Mouse (Mus musculus): Measurements from ENCODE around the gene Sf3a2. TPM values are rescaled to one million over a fixed set of nuclear protein-coding genes. Genes with fewer than 3 reads are reported as not detected.
"Not testable (repeated sequence)": the region's sequence is repeated elsewhere in the genome, so short reads cannot be mapped to it uniquely, and the experiment has no call there.

Gene Sf3a2
- polyA plus RNA-seq, 1 experiment from 2014 or later, result 77.4 TPM

DNA sequence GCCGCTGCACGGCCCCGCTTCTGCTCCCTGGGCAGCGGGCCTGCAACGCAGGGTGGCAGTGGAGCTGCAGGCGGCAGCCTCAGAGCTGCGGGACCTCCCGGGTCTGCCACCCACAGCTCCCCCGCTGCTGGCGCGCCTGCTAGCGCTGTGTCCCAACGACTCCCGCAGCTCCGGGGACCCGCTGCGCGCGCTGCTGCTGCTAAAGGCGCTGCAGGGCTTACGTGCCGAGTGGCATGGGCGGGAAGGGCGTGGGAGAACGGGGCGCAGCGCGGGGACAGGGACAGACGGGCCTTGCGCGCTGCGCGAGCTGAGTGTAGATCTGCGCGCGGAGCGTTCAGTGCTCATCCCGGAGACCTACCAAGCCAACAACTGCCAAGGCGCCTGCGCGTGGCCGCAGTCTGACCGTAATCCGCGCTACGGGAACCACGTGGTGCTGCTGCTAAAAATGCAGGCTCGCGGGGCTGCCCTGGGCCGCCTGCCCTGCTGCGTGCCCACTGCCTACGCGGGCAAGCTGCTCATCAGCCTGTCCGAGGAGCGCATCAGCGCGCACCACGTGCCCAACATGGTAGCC is 9.1 kb downstream of the Sf3a2 start:
- peaks cover 58% of the 10 kb centered on the region for H3K27me3 ChIP-seq
- H3K4me2 ChIP-seq (replicated peaks), result peak overlapping the region; percentile 97
- under 1% methylated on average over 56 of the region's 58 CpGs for whole genome bisulfite sequencing

DNA sequence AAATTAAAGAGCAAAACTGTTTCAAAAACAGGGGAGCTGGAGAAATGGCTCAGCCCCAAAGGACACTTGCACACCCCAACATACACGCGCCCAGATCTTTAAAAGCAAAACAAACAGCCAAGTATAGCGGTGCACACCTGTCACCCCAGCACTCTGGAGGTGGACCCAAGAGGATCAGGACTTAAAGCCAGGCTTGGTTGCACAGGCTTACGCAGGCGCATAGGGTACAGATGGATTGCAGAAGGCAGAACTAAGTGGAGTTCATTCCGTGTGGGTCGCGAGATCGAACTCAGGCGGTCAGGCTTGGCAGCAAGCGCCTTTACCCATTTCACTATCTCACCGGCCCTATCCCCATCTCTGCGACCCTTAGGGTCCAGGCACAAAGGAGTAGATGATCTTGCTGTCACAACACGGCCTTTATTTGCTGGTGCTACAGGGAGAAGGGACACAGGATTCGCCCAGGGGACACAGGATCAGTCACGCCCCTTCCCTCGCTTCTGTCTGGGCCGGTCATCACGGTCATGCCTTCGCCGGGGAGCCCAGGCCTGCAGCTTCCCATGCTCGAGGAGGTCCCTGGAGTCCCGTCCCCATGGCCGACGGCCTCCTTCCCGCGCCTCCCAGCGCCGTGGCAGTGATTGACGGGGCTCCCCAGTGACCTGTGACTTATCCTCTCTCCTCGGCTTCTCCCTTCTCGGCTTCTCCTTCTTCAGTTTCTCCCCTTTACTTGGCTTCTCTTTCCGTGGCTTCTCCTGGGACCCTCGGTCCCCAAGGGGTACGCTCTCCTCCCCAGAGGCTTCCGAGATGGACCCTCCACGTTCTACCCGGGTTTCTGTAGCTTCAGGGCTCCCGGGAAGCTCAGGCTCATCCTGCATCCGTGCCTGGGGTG is 10.3 kb downstream of the Sf3a2 start:
- ATAC-seq (ENCODE audit: low FRiP score, low read depth), result no peak
- Histone ChIP-seq H3K9ac (peak overlapping the region; percentile 43; the same call in 1 of the 2 replicates), H3K27me3 (peaks cover 69% of the 10 kb centered on the region), H3K36me3 (peaks cover 21% of the 10 kb centered on the region), H3K27ac (no peak overlapping the region), H3K4me3 (peak overlapping the region; percentile 54), H3K4me1 (peaks cover 38% of the 10 kb centered on the region), H3K9me3 (no peaks in the 10 kb centered on the region), H3K4me2 (replicated peaks) (peak overlapping the region; percentile 97)
- 17% methylated on average over 40 of the region's 40 CpGs for WGBS

More for the DNA sequence above, 9.1 kb downstream of the Sf3a2 start:
- peak overlapping the region; percentile 54 for H3K4me3 ChIP-seq
- peak; percentile 83 for ATAC-seq (ENCODE audit: low FRiP score, low read depth)
- H3K36me3 ChIP-seq, result peaks cover 33% of the 10 kb centered on the region
- H3K4me1 ChIP-seq, result peaks cover 38% of the 10 kb centered on the region
- no peaks in the 10 kb centered on the region for H3K9me3 ChIP-seq
- H3K9ac ChIP-seq, result peak overlapping the region; percentile 78
- peak overlapping the region; percentile 56 for H3K27ac ChIP-seq

DNA sequence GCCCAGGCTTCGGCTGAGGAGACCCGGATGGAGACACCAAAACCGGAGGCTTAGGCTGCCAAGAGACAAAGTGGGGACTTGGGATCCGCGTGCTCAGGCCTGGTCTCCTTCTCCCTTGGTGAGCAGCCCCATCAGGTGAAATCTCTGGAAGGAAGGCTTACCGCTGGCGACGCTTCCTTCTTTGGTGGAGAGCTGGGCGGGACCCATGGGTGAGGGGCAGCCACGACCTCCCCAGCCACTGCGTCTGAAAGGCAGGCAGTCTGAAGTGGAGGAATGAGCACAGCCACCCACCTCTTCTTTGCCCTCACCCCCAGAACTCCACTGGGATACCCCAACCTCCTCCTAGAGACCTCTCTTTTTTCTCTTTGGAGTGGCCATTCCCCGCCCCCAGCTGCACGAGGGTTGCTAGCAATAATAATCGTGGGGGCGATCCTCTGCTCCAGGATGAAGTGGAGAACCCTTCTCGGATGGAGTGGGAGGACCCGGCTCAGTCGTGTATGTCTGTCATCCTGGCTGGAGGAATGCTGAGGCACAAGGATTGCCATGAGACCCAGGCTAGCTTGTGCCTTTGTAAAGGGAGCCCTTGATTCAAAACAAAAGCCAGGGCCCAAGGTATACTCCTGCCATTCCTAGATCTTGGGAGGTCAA is 11.1 kb downstream of the Sf3a2 start:
- H3K36me3 ChIP-seq, result peaks cover 13% of the 10 kb centered on the region
- 7% methylated on average over 18 of the region's 18 CpGs for WGBS
- peak overlapping the region; percentile 21 for H3K4me3 ChIP-seq
- H3K27me3 ChIP-seq, result peaks cover 70% of the 10 kb centered on the region
- peak overlapping the region; percentile 97 for H3K4me2 ChIP-seq (replicated peaks)
- peaks cover 38% of the 10 kb centered on the region for H3K4me1 ChIP-seq
- H3K27ac ChIP-seq, result no peak overlapping the region
- peak overlapping the region; percentile 43; the same call in 1 of the 2 replicates for H3K9ac ChIP-seq
- no peak for ATAC-seq (ENCODE audit: low FRiP score, low read depth)
- H3K9me3 ChIP-seq, result no peaks in the 10 kb centered on the region

DNA sequence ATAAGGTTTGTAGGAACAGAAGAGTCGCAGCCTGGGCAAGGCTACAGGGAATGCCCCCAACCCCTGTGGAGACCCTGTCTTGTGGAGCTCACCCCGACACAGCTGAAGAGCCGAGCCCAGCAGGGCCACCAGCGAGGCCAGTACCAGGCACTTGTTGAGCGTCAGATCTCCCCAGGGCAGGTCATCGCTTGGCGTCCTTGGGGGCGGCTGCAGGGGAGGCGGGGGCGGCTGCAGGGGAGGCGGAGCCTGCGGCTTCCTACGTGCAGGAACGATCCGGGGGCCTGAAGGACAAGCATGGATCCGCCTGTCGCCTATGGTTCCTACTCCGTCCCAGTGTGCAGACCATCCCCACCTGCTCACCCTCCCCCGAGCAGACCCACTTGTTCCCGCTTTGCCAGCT is 12.1 kb downstream of the Sf3a2 start:
- H3K4me1 ChIP-seq, result peaks cover 38% of the 10 kb centered on the region
- no peak for ATAC-seq (ENCODE audit: low FRiP score, low read depth)
- peak overlapping the region; percentile 25; the same call in 1 of the 2 replicates for H3K9ac ChIP-seq
- H3K4me2 ChIP-seq (replicated peaks), result peak overlapping the region; percentile 41
- H3K27ac ChIP-seq, result no peak overlapping the region
- H3K36me3 ChIP-seq, result peaks cover 3% of the 10 kb centered on the region
- H3K4me3 ChIP-seq, result peak overlapping the region; percentile 11
- no peaks in the 10 kb centered on the region for H3K9me3 ChIP-seq
- peaks cover 68% of the 10 kb centered on the region for H3K27me3 ChIP-seq
- whole genome bisulfite sequencing, result 5% methylated on average over 20 of the region's 20 CpGs

DNA sequence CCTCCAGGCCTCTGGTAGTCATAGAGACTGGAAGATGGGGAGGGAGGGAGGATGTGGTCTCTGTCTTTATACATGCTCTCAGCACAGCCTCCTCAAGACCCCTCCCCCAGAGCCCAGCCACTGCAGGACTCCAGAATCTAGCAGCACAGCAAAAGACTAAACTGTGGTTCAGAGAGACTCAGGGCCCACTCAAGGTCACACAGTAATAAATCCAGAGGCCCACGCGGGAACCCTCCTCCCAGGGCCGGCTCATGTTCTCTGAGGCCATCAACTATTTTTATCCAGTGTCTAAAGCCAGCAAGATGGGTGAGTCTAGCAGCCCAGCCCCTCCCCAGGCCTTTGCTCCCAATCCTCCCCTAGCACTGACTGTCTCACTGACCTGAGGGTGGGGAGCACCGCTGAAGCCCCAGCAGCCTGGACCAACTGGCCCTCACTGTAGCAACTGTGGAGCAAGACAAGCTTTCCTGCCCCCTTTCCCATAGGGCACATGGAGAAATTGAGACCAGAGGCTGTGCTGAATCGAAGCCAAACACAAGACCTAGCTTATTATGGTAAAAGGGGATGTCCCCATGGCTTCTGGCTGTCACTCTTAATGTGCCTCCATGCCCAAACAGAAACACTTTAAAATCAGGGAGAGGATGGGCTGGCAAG is 14.5 kb downstream of the Sf3a2 start:
- H3K4me2 ChIP-seq (replicated peaks), result no peak overlapping the region
- peaks cover 26% of the 10 kb centered on the region for H3K4me1 ChIP-seq
- WGBS, result 50% methylated on average over 5 of the region's 5 CpGs
- no peaks in the 10 kb centered on the region for H3K9me3 ChIP-seq
- H3K27me3 ChIP-seq, result peaks cover 57% of the 10 kb centered on the region
- H3K36me3 ChIP-seq, result no peaks in the 10 kb centered on the region
- H3K4me3 ChIP-seq, result no peak overlapping the region
- no peak overlapping the region for H3K9ac ChIP-seq
- ATAC-seq (ENCODE audit: low FRiP score, low read depth), result no peak
- no peak overlapping the region for H3K27ac ChIP-seq

DNA sequence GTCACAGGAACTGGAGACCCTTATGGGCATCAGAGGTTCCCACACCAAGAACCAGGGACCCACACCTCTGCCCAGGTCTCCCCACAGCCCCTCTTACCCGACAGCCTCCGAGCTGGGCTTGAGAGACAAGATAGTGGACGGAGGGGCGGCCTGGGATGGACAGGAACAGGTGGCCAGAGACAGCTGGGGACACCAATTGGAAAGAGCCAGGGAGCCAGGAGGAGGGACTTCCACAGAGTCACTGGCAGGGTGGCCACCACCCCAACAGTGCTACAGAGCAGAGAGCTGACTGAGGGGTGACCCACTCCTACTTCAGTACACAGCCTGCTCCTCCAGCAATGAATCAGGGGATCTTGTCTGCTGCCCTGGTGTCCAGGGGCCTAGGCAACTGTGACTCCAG is 15.4 kb downstream of the Sf3a2 start, which contains the start of gene Jsrp1:
TSS of gene Jsrp1 (minus strand) at position 133 of the 400 bp plus-strand sequence.
- H3K27ac ChIP-seq, result no peak within 1 kb of the TSS
- ATAC-seq (ENCODE audit: low FRiP score, low read depth), result no peak
- H3K36me3 ChIP-seq, result no peaks in the 10 kb centered on the region
- no peak within 1 kb of the TSS for H3K9ac ChIP-seq
- H3K4me3 ChIP-seq, result no peak within 1 kb of the TSS
- WGBS, result 65% methylated on average over 4 of the region's 4 CpGs
- no peaks in the 10 kb centered on the region for H3K9me3 ChIP-seq
- H3K4me2 ChIP-seq (replicated peaks), result no peak within 1 kb of the TSS
- H3K4me1 ChIP-seq, result peaks cover 18% of the 10 kb centered on the region
- peaks cover 50% of the 10 kb centered on the region for H3K27me3 ChIP-seq

DNA sequence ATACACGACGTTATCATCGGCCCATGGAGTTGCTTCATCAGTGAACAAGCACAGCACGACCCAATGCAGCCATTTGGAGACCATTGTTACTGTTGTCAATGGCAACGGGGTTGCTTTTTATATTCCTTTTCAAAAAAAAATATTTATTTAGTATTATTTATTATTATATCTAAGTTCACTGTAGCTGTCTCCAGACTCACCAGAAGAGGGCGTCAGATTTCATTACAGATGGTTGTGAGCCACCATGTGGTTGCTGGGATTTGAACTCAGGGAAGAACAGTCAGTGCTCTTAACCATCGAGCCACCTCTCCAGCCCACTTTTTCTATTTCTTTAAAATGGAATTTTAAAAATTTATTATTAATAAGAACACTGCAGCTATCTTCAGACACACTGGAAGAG is 16.8 kb downstream of the Sf3a2 start:
- 70% methylated on average over 7 of the region's 7 CpGs for WGBS

DNA sequence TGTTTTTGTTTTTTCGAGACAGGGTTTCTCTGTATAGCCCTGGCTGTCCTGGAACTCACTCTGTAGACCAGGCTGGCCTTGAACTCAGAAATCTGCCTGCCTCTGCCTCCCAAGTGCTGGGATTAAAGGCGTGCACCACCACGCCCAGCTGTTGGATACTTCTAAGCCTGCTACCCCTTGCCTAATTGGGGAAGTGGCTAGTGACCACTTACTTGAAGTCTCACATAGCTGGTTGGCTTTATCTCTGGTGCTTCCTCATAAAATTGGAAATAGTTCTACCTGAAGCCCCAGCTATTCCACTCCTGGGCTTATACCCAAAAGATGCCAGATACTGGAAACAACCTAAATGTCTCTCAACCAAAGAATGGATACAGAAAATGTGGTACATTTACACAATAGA is 18.3 kb downstream of the Sf3a2 start:
- H3K27ac ChIP-seq; ATAC-seq (ENCODE audit: low FRiP score, low read depth); H3K9me3 ChIP-seq; H3K9ac ChIP-seq; H3K36me3 ChIP-seq; H3K4me3 ChIP-seq; H3K4me1 ChIP-seq; H3K4me2 ChIP-seq (replicated peaks): not testable (repeated sequence)
- H3K27me3 ChIP-seq, result peaks cover 20% of the 10 kb centered on the region
- WGBS, result 70% methylated on average over 3 of the region's 3 CpGs

More for the DNA sequence above, 16.8 kb downstream of the Sf3a2 start:
- 0 out of 2 replicates have a peak overlapping the region, but pooled peaks have one; percentile 15 for H3K9ac ChIP-seq
- H3K4me3 ChIP-seq, result no peak overlapping the region
- H3K4me1 ChIP-seq, result peaks cover 8% of the 10 kb centered on the region
- no peak overlapping the region for H3K27ac ChIP-seq
- no peak overlapping the region for H3K4me2 ChIP-seq (replicated peaks)
- H3K9me3 ChIP-seq, result no peaks in the 10 kb centered on the region
- H3K27me3 ChIP-seq, result peaks cover 36% of the 10 kb centered on the region
- no peaks in the 10 kb centered on the region for H3K36me3 ChIP-seq
- ATAC-seq (ENCODE audit: low FRiP score, low read depth), result no peak

DNA sequence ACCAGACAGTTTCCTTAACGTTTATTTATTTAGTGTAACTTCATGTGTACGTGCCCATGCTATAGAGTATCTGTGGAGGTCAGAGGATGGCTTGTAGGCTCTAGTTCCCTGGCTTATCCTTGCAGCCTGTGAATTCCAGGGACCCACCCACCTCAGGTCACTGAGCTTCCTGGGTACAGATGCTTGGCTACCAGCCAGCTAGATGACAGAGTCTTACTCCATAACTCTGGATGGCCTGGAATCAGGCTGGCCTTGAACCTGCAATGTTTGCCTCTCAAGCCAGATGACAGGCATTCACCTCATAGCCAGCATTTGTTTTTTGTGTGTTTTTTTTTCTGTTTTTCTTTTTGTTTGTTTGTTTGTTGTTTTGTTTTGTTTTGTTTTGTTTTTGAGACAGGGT is 19.2 kb downstream of the Sf3a2 start:
- Histone ChIP-seq H3K9ac (no peak overlapping the region), H3K27me3 (peaks cover 12% of the 10 kb centered on the region), H3K4me3 (no peak overlapping the region), H3K36me3 (no peaks in the 10 kb centered on the region), H3K27ac (no peak overlapping the region), H3K4me1 (no peaks in the 10 kb centered on the region), H3K4me2 (replicated peaks) (no peak overlapping the region), H3K9me3 (no peaks in the 10 kb centered on the region)
- WGBS, result 75% methylated on average over 2 of the region's 2 CpGs
- ATAC-seq (ENCODE audit: low FRiP score, low read depth), result no peak

DNA sequence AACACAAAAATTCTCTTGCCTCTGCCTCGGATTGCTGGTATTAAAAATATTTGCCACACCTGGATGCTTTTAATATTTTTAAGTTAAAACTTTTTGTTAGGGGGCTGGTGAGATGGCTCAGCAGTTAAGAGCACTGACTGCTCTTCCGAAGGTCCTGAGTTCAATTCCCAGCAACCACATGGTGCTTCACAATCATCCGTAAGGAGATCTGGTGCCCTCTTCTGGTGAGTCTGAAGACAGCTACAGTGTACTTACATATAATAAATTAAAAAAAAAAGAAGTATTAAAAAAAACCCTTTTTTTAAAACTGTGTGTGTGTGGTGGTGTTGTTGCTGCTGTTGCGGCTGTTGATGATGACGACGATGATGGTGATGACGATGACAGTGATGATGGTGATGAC is 20.0 kb downstream of the Sf3a2 start:
- H3K4me3 ChIP-seq; H3K36me3 ChIP-seq; H3K27ac ChIP-seq; ATAC-seq (ENCODE audit: low FRiP score, low read depth); H3K9ac ChIP-seq; H3K27me3 ChIP-seq; H3K4me2 ChIP-seq (replicated peaks); H3K4me1 ChIP-seq; H3K9me3 ChIP-seq: not testable (repeated sequence)
- WGBS, result 82% methylated on average over 7 of the region's 7 CpGs

DNA sequence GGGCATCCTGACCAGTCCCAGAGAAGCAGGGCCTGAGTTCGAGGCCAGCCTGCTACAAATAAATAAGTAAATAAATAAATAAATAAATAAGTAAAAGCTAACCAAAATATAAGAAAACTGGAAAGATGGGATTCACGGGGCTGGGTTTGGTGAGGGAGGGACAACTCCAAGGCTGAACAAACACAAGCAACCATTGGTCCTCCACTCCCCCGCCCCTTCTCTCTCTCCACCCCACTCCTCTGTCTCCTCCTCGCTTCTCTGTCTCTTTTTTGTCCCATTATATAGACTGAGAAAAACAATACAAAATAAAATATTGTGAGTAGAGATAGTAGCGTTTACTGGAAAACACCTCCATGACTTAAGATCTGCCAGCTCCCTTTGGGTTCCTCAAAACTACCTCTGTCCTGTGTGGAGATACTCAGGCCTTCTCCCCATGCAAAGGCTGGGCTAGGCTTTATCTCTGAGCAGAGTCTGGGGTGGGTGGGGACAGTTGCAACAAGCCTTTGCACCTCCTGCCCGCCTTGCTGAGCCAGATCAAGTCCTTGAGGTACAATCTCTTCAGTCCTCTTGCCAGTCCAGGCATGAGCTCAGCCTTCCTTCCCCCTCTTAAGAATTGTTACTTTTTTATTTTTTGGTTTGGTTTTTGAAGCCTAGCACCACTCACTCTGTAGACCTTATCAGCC is 20.7 kb downstream of the Sf3a2 start:
- 58% methylated on average over 6 of the region's 6 CpGs for WGBS
- H3K36me3 ChIP-seq, result no peaks in the 10 kb centered on the region
- no peaks in the 10 kb centered on the region for H3K9me3 ChIP-seq
- no peak overlapping the region for H3K4me2 ChIP-seq (replicated peaks)
- H3K27me3 ChIP-seq, result no peaks in the 10 kb centered on the region
- no peak overlapping the region for H3K9ac ChIP-seq
- no peaks in the 10 kb centered on the region for H3K4me1 ChIP-seq
- no peak overlapping the region for H3K4me3 ChIP-seq
- no peak overlapping the region for H3K27ac ChIP-seq
- ATAC-seq (ENCODE audit: low FRiP score, low read depth), result no peak

All from limb, embryonic 13.5 days (tissue).